Mouse (Mus musculus) G1E (cell line): ENCODE results near the gene Smim24. TPM values are rescaled to one million over a fixed set of nuclear protein-coding genes. Genes with fewer than 3 reads are reported as not detected.

Experiments
- ATAC-seq: 2 replicates; pipeline ENCODE4 v1.8.0; 2016; ENCODE audit warnings: mild to moderate bottlenecking; ENCODE audit not compliant: insufficient number of reproducible peaks, poor library complexity, low FRiP score, severe bottlenecking; ENCODE audit errors: extremely low read depth
- DNase-seq: peaks from one replicate; pipeline ENCODE4 v3.0.0; 2012; ENCODE audit warnings: low spot score
- H3K27me3 ChIP-seq: 2 replicates; pipeline ENCODE4 v1.6.1; 2012; ENCODE audit warnings: mild to moderate bottlenecking, low read length, inconsistent platforms; ENCODE audit not compliant: insufficient read depth
- H3K36me3 ChIP-seq: replicated peaks from 2 replicates; pipeline ENCODE3; 2012; ENCODE audit warnings: mild to moderate bottlenecking, inconsistent platforms
- H3K4me1 ChIP-seq: 2 replicates; pipeline ENCODE4 v1.6.1; 2012; ENCODE audit warnings: low read depth, low read length, inconsistent platforms, mixed read lengths; ENCODE audit not compliant: insufficient read depth
- H3K4me3 ChIP-seq: 2 replicates; pipeline ENCODE4 v1.5.1; 2012; ENCODE audit warnings: low read depth, mild to moderate bottlenecking, inconsistent platforms, low read length, moderate library complexity, mixed read lengths
- H3K9me3 ChIP-seq: replicated peaks from 2 replicates; pipeline ENCODE4 v1.6.1; 2012; ENCODE audit warnings: inconsistent platforms
- CTCF ChIP-seq: IDR thresholded peaks from 2 replicates; pipeline ENCODE4 v1.5.1; 2012; ENCODE audit warnings: low read depth, low read length, inconsistent platforms, mixed read lengths
- GATA1 ChIP-seq: IDR thresholded peaks from 2 replicates; pipeline ENCODE4 v1.6.1; 2012; ENCODE audit warnings: borderline replicate concordance, low read length, inconsistent platforms, mixed read lengths
- GATA2 ChIP-seq: IDR thresholded peaks from 2 replicates; pipeline ENCODE4 v1.6.1; 2012; ENCODE audit warnings: low read depth, low read length, inconsistent platforms, borderline replicate concordance
- POLR2AphosphoS5 ChIP-seq: IDR thresholded peaks from 2 replicates; pipeline ENCODE4 v1.6.1; 2012; ENCODE audit warnings: low read depth, low read length, inconsistent platforms; ENCODE audit not compliant: insufficient replicate concordance
- TAL1 ChIP-seq: conservative IDR thresholded peaks from 2 replicates; pipeline ENCODE4 v1.6.1; 2012; ENCODE audit warnings: low read depth, low read length, inconsistent platforms, mixed read lengths
- polyA plus RNA-seq: library from polyadenylated mRNA; stranded (reverse); fragments of >175 nt; gene quantifications from 2 replicates; pipeline ENCODE4 v1.2.3, GENCODE M21; 2012
- total RNA-seq, 2 experiments: library from RNA; stranded (forward) in 1 of 2; stranded (reverse) in 1 of 2; fragments of 200-1000 nt in 1 of 2; fragments of >200 nt in 1 of 2; fragmentation: Nextera tagmentation in 1 of 2; gene quantifications; 2 replicates each; pipeline ENCODE4 v1.2.3; 2014 to 2017

Smim24 gene
- total and polyA plus RNA-seq, 3 experiments, result 1.6 to 13.8 (median 3.5) TPM

DNA sequence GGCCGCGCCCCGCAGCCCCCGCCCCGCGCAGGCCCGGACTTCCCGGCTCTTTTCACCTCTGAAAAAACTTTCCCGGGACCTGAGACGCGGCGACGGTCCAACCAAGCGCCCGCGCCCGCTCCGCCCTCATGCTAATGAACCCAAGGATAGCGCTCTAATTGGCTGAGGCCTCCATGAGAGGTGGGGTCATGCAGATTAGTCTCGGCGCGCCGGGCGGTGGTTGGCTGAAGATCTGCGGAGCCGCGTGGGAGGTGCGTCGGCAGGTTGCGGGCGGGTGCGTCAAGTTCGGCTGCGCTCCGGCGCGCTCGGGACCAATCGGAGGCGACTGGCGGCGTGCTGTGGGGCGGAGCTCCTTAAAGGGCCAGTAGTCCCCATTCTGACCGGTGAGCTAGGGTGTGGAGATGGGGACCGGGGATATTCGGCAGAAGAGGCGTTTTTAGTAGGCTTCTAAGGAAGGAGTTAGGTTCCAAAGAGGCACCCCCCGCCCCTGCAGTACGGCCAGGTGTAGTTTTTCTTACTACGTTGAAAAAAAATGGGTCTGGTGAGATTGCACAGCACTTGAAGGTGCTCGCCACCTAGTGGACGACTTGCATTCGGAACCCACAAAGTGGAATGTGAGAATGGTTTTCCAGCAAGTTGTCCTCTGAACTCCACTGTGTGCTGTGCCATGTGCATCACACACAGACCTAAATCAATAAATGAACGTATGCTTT, 42.3 kb upstream of the Smim24 start, which contains the start of gene Hmg20b:
TSS of gene Hmg20b (minus strand) at position 130 of the 713 bp plus-strand sequence.
- Histone ChIP-seq H3K4me3 (peak within 1 kb of the TSS; percentile 97), H3K4me1 (peaks cover 67% of the 10 kb centered on the region), H3K9me3 (no peaks in the 10 kb centered on the region), H3K36me3 (peaks cover 35% of the 10 kb centered on the region), H3K27me3 (no peaks in the 10 kb centered on the region; the same call in 1 of the 2 replicates)
- TF ChIP-seq GATA1 (no peak), CTCF (peak; percentile 79)
- ATAC-seq (peak; percentile 91), DNase-seq (peak; percentile 94)

DNA sequence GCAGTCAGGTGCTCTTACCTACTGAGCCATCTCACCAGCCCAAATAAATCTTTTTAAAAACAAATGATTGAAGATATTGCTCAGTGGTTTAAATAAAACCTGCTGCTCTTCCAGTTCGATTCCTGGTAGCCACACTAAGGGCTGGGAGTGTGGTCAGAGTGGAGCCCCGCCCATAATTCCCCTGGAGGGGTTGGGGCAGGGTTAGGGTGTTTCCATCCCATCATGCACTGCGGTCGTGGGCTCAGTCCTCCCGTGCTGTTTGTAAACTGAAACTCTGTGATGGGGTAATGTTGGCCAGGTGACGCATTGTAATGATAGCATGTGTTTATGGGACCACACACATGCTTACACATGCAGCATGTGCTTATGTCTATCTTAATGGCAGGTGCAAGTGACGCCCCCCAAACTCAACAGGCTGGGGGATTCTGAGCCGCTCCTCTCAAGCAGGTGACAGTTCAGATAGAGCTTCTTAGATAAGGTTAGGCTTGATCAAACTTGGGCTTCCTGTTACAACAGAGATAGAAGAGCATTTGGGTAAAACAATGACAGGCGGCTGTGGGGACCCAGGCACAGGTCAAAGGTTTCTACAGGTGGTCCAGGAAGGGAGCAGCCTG, 41.1 kb upstream of the Smim24 start:
- H3K4me1 ChIP-seq, result peaks cover 76% of the 10 kb centered on the region
- DNase-seq (peak; percentile 68), ATAC-seq (no peak)
- no peaks in the 10 kb centered on the region for H3K9me3 ChIP-seq
- H3K27me3 ChIP-seq, result no peaks in the 10 kb centered on the region; the same call in 1 of the 2 replicates
- TF ChIP-seq GATA2 (no peak), POLR2AphosphoS5 (no peak), CTCF (no peak), TAL1 (no peak), GATA1 (no peak)
- H3K36me3 ChIP-seq, result peaks cover 22% of the 10 kb centered on the region
- H3K4me3 ChIP-seq, result peak overlapping the region; percentile 65

GRCm38 (mm10) chr10:81354738-81355477, 37.9 kb upstream of the Smim24 start:
- no peak for ATAC-seq
- Histone ChIP-seq H3K9me3 (no peaks in the 10 kb centered on the region), H3K36me3 (peaks cover 14% of the 10 kb centered on the region), H3K4me3 (no peak overlapping the region), H3K4me1 (peaks cover 76% of the 10 kb centered on the region), H3K27me3 (no peaks in the 10 kb centered on the region)
- TF ChIP-seq TAL1 (no peak), POLR2AphosphoS5 (no peak), GATA1 (no peak), GATA2 (no peak), CTCF (no peak)
- DNase-seq, result no peak

- ATAC-seq, result no peak
- Histone ChIP-seq H3K4me3 (no peak overlapping the region), H3K27me3 (no peaks in the 10 kb centered on the region), H3K9me3 (no peaks in the 10 kb centered on the region), H3K36me3 (peaks cover 20% of the 10 kb centered on the region), H3K4me1 (peaks cover 80% of the 10 kb centered on the region)
- TF ChIP-seq CTCF (no peak), POLR2AphosphoS5 (no peak), GATA1 (no peak), TAL1 (no peak), GATA2 (no peak)
- DNase-seq, result no peak
Observed at GRCm38 (mm10) chr10:81355533-81355932, 37.3 kb upstream of the Smim24 start.

DNA sequence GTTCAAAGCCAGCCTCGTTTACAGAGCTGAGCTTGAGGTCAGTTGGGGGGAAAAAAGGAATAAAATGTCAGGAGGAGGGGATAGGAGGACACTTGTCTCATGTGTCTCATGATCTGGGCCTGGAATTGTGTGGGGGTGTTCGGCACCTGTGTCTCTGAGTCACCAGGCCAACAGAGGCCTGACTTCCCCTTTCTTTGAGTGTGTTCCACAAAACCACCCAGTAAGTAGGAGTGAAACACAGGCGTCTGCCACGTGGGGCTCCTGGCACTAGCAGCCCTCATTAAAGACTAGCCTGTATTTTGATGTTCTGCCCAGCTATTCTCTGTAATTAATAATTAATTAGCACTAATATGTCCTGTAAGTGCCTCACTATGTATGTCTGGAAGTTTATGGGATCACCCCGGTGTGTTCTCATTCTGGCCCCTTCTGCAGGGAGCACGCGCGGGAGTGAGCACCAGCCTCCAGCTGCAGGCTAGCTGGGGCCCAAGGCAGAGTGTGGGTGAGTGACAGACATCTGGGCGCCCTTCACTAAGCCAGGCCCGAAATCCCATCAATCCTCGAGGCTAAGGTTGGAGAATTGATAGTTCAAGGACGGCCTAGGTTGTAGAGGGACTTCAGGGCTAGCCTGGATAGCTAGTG, 36.4 kb upstream of the Smim24 start:
- no peak for TF ChIP-seq GATA1
- ATAC-seq (0 out of 2 replicates have a peak, but pooled peaks have one; percentile 29), DNase-seq (peak; percentile 76)
- Histone ChIP-seq H3K27me3 (no peaks in the 10 kb centered on the region), H3K36me3 (peaks cover 30% of the 10 kb centered on the region), H3K4me1 (peaks cover 82% of the 10 kb centered on the region), H3K9me3 (no peaks in the 10 kb centered on the region), H3K4me3 (peak overlapping the region; percentile 88; the same call in 1 of the 2 replicates)
